Mouse (Mus musculus) liver, postnatal 0 days (tissue): ENCODE data around the gene Lpar6.

Experiments
- CTCF ChIP-seq: sonication (generic); IDR thresholded peaks from 2 replicates; pipeline ENCODE4 v1.5.1; 2016; ENCODE audit warnings: antibody characterized with exemption, low read depth
- EP300 ChIP-seq: IDR thresholded peaks from 2 replicates; pipeline ENCODE4 v1.6.1; 2016; ENCODE audit warnings: antibody characterized with exemption, low read depth, mild to moderate bottlenecking

- TF ChIP-seq CTCF (no peak), EP300 (no peak)
Observed at GRCm38 (mm10) chr14:73239291-73239690, 1.6 kb downstream of the Lpar6 start.
